Mouse (Mus musculus): ENCODE results near the gene Pou2f2. TPM values are rescaled to one million over a fixed set of nuclear protein-coding genes. Genes with fewer than 3 reads are reported as not detected.

Gene Pou2f2
- polyA plus RNA-seq, 1 experiment, result 6.0 TPM

DNA sequence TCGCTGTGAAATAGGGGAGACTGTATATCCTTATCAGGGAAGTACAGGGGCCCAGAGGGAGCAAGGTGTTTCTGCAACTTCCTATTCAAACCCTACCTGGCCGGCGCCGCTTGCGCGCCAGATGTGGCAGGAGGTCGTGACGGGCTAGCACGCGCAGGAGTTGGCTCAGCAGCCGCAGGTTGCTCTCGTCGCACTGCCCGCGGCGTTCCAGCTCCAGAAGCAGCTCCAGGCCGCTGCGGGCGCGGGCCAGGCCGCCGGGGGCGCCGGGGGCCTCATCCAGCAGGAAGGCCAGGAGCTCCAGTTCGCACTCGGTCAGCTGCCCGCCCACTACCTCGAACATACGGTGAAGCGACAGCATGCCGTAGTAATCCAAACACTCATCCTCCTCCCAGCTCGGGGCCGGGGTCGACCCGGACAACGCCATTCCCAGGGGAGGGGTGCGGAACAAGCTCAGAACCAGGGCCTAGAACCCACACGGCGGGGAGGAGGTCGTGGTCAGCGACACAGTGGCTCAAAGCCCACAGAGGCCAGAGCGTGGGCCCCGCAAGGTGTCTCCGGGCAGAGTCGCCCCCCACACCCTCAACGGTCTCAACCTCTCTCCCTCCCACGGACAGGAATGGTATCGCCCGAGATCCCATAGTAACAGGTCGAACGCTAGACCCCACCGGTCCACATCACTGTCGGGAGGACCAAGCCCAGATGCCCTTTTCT lies 39.3 kb upstream of the Pou2f2 start:
- TF ChIP-seq POLR2A (IDR thresholded peaks at IDR 0.05; ENCODE audit: borderline replicate concordance, extremely low read depth, low read depth, low read length) (no peak; the same call in 1 of the 2 replicates), CTCF (IDR thresholded peaks at IDR 0.05; ENCODE audit: insufficient read depth, low read length) (no peak)
- 2% methylated on average over 53 of the region's 53 CpGs for WGBS
- peak; percentile 59 for DNase-seq
- Histone ChIP-seq H3K4me1 (ENCODE audit: control insufficient read depth, insufficient read depth, low read length) (peaks cover 11% of the 10 kb centered on the region), H3K4me3 (replicated peaks; ENCODE audit: extremely low read depth, low read depth, low read length) (peak overlapping the region; percentile 89)

GRCm38 (mm10) chr7:25217653-25218395 lies 38.3 kb upstream of the Pou2f2 start:
- TF ChIP-seq CTCF (IDR thresholded peaks at IDR 0.05; ENCODE audit: insufficient read depth, low read length), result no peak
- TF ChIP-seq POLR2A (IDR thresholded peaks at IDR 0.05; ENCODE audit: borderline replicate concordance, extremely low read depth, low read depth, low read length), result no peak
- 42% methylated on average over 12 of the region's 12 CpGs for WGBS
- DNase-seq, result peak; percentile 27
- Histone ChIP-seq H3K4me3 (replicated peaks; ENCODE audit: extremely low read depth, low read depth, low read length) (no peak overlapping the region), H3K4me1 (ENCODE audit: control insufficient read depth, insufficient read depth, low read length) (peaks cover 11% of the 10 kb centered on the region)

GRCm38 (mm10) chr7:25214172-25214571 lies 34.6 kb upstream of the Pou2f2 start:
- no peak for DNase-seq
- no peaks in the 10 kb centered on the region for H3K4me1 ChIP-seq (ENCODE audit: control insufficient read depth, insufficient read depth, low read length)
- TF ChIP-seq CTCF (IDR thresholded peaks at IDR 0.05; ENCODE audit: insufficient read depth, low read length), result no peak
- TF ChIP-seq POLR2A (IDR thresholded peaks at IDR 0.05; ENCODE audit: borderline replicate concordance, extremely low read depth, low read depth, low read length), result no peak
- 95% methylated on average over 2 of the region's 2 CpGs for WGBS
- H3K4me3 ChIP-seq (replicated peaks; ENCODE audit: extremely low read depth, low read depth, low read length), result no peak overlapping the region

- DNase-seq, result no peak
- no peak for TF ChIP-seq CTCF (IDR thresholded peaks at IDR 0.05; ENCODE audit: insufficient read depth, low read length)
- TF ChIP-seq POLR2A (IDR thresholded peaks at IDR 0.05; ENCODE audit: borderline replicate concordance, extremely low read depth, low read depth, low read length), result no peak
- H3K4me1 ChIP-seq (ENCODE audit: control insufficient read depth, insufficient read depth, low read length), result no peaks in the 10 kb centered on the region
- 24% methylated on average over 3 of the region's 3 CpGs for WGBS
- H3K4me3 ChIP-seq (replicated peaks; ENCODE audit: extremely low read depth, low read depth, low read length), result no peak overlapping the region
Observed at GRCm38 (mm10) chr7:25213099-25213498, 33.6 kb upstream of the Pou2f2 start.

GRCm38 (mm10) chr7:25210482-25210881 lies 31.0 kb upstream of the Pou2f2 start:
- WGBS, result 84% methylated on average over 4 of the region's 4 CpGs
- no peak for TF ChIP-seq CTCF (IDR thresholded peaks at IDR 0.05; ENCODE audit: insufficient read depth, low read length)
- no peak for TF ChIP-seq POLR2A (IDR thresholded peaks at IDR 0.05; ENCODE audit: borderline replicate concordance, extremely low read depth, low read depth, low read length)

DNA sequence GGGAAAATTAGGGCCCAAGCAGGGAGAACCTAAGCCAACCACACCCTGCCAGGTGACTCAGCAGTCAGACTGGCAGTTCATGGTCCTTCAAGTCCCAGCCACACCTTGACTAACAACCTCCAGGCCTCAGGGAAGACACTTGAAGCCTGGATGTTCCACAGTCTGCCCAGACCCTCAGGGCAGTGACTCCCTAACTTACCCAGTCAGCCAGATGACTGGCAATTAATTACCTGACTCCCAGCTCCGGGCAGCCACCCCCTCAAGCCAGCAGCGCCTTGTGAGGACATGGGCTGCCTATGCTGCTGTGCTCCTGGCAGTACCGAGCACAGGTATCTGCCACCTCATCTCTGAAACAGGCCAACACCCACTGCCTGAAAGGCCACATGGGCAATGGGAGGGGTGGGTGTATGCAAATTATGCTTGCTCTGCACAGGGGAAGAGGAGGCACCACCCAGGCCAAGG lies 29.7 kb upstream of the Pou2f2 start:
- WGBS, result 59% methylated on average over 3 of the region's 3 CpGs
- TF ChIP-seq CTCF (IDR thresholded peaks at IDR 0.05; ENCODE audit: insufficient read depth, low read length), result no peak
- no peak for TF ChIP-seq POLR2A (IDR thresholded peaks at IDR 0.05; ENCODE audit: borderline replicate concordance, extremely low read depth, low read depth, low read length)
- peak; percentile 30 for DNase-seq

More at GRCm38 (mm10) chr7:25210482-25210881, 31.0 kb upstream of the Pou2f2 start:
- Histone ChIP-seq H3K4me1 (ENCODE audit: control insufficient read depth, insufficient read depth, low read length) (peaks cover 2% of the 10 kb centered on the region; the same call in 1 of the 2 replicates), H3K4me3 (replicated peaks; ENCODE audit: extremely low read depth, low read depth, low read length) (no peak overlapping the region)
- no peak for DNase-seq

GRCm38 (mm10) chr7:25206094-25206830 lies 26.7 kb upstream of the Pou2f2 start:
- H3K4me3 ChIP-seq (replicated peaks; ENCODE audit: extremely low read depth, low read depth, low read length), result no peak overlapping the region
- TF ChIP-seq CTCF (IDR thresholded peaks at IDR 0.05; ENCODE audit: insufficient read depth, low read length), result no peak
- TF ChIP-seq POLR2A (IDR thresholded peaks at IDR 0.05; ENCODE audit: borderline replicate concordance, extremely low read depth, low read depth, low read length), result no peak
- 69% methylated on average over 16 of the region's 16 CpGs for WGBS
- no peak for DNase-seq
- peaks cover 2% of the 10 kb centered on the region; the same call in 1 of the 2 replicates for H3K4me1 ChIP-seq (ENCODE audit: control insufficient read depth, insufficient read depth, low read length)

More for the DNA sequence above, 29.7 kb upstream of the Pou2f2 start:
- H3K4me1 ChIP-seq (ENCODE audit: control insufficient read depth, insufficient read depth, low read length), result peaks cover 2% of the 10 kb centered on the region; the same call in 1 of the 2 replicates
- no peak overlapping the region for H3K4me3 ChIP-seq (replicated peaks; ENCODE audit: extremely low read depth, low read depth, low read length)

- no peak for DNase-seq
- WGBS, result 55% methylated on average over 16 of the region's 16 CpGs
Observed at GRCm38 (mm10) chr7:25205355-25206093, 26.0 kb upstream of the Pou2f2 start.

More at GRCm38 (mm10) chr7:25205355-25206093, 26.0 kb upstream of the Pou2f2 start:
- Histone ChIP-seq H3K4me1 (ENCODE audit: control insufficient read depth, insufficient read depth, low read length) (peaks cover 2% of the 10 kb centered on the region; the same call in 1 of the 2 replicates), H3K4me3 (replicated peaks; ENCODE audit: extremely low read depth, low read depth, low read length) (peak overlapping the region; percentile 12)
- TF ChIP-seq POLR2A (IDR thresholded peaks at IDR 0.05; ENCODE audit: borderline replicate concordance, extremely low read depth, low read depth, low read length) (no peak), CTCF (IDR thresholded peaks at IDR 0.05; ENCODE audit: insufficient read depth, low read length) (no peak)

Measured in lung, adult 2 months (tissue).